Mouse (Mus musculus) embryonic facial prominence, embryonic 14.5 days (tissue): ENCODE data around the gene Ttl. TPM values are rescaled to one million over a fixed set of nuclear protein-coding genes. Genes with fewer than 3 reads are reported as not detected.
A peak's percentile ranks its signal among the peaks of the same experiment; 100 is the strongest.

Source experiments
- ATAC-seq: fragments of 200-750 bp; cut with Nextera tagmentation; 2 replicates; pipeline ENCODE4 v1.8.0; 2017; ENCODE audit warnings: low read depth, moderate number of reproducible peaks, moderate TSS enrichment
- DNase-seq: peaks from one replicate; pipeline ENCODE4 v3.0.0-alpha.2; 2015; ENCODE audit warnings: low spot score
- H3K27ac ChIP-seq: fragments of 300-500 bp; sonication (generic); replicated peaks from 2 replicates; pipeline ENCODE4 v1.5.1; 2014; ENCODE audit warnings: low read depth, mild to moderate bottlenecking, low read length, moderate library complexity
- H3K27me3 ChIP-seq: fragments of 300-500 bp; sonication (generic); replicated peaks from 2 replicates; pipeline ENCODE4 v1.6.1; 2014; ENCODE audit warnings: low read length; ENCODE audit not compliant: control insufficient read depth, insufficient read depth
- H3K36me3 ChIP-seq: fragments of 300-500 bp; sonication (generic); 2 replicates; pipeline ENCODE4 v1.6.1; 2014; ENCODE audit warnings: low read length, mixed read lengths; ENCODE audit not compliant: control insufficient read depth, insufficient read depth
- H3K4me1 ChIP-seq: fragments of 300-500 bp; sonication (generic); 2 replicates; pipeline ENCODE4 v1.6.1; 2014; ENCODE audit warnings: antibody characterized with exemption, low read length; ENCODE audit not compliant: control insufficient read depth, insufficient read depth
- H3K4me2 ChIP-seq: fragments of 300-500 bp; sonication (generic); 2 replicates; pipeline ENCODE4 v1.6.1; 2014; ENCODE audit warnings: low read depth, mild to moderate bottlenecking, low read length, moderate library complexity, mixed read lengths
- H3K4me3 ChIP-seq: fragments of 300-500 bp; sonication (generic); 2 replicates; pipeline ENCODE4 v1.5.1; 2014; ENCODE audit warnings: low read depth, mild to moderate bottlenecking, low read length
- H3K9ac ChIP-seq: fragments of 300-500 bp; sonication (generic); 2 replicates; pipeline ENCODE4 v1.6.1; 2014; ENCODE audit warnings: low read depth, mild to moderate bottlenecking, low read length, moderate library complexity, mixed read lengths
- H3K9me3 ChIP-seq: fragments of 300-500 bp; sonication (generic); 2 replicates; pipeline ENCODE4 v1.6.1; 2016; ENCODE audit warnings: low read length; ENCODE audit not compliant: control insufficient read depth
- WGBS: fragments of 180-500 bp; shearing (Covaris S2); extraction: QIAGEN DNeasy Blood & Tissue Kit; methylation state at CpG from one replicate; pipeline ENCODE4 v1.1.7; 2014; 5-methylcytosine and 5-hydroxymethylcytosine counted together
- polyA plus RNA-seq: library from polyadenylated mRNA; unstranded; fragments of >200 nt; fragmentation: Nextera tagmentation; extraction: Ambion mirVana; gene quantifications from 2 replicates; pipeline ENCODE4 v1.2.1, GENCODE M21; 2014

Gene Ttl
- polyA plus RNA-seq, 1 experiment from 2014 or later: 18.4 TPM

DNA sequence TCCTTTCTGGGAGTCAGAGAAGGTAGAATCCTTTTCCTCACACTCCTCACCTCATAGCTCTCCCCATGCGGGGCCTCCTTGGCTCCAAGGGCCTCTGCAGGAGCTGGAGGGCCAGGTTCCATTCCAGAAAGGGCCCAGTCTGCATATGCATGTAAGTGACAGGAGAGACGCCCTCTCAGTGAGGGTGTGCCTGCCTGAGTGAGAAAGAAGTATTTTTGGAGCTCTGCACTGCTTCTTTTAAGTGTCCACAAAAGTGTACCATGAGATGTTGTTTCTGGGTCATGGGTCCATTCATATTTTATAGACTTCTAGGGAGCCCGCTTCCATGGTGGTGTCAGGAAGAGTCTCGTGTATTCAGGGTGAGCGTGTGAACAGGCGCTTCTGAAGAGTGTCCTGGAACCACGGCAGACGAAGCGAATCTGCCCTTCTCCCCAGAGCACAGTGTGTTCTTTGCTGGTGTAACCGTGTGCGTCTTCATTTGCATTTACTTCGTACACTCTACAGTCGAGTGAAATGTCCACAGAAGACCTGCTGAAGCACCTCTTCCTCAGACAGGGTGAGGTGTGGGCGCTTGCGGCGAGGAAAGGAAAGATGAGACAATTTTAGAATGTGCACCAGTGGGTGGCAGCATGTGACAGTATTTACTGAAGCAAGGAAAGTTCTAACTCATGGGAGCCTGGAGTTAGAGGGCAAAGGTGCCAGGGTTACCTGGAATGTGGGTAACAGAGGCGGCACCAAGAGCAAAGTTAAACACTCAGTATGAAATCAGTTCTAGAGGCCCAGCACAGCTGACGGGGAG, 28.4 kb downstream of the Ttl start:
- Histone ChIP-seq H3K4me2 (no peak overlapping the region), H3K9ac (no peak overlapping the region), H3K27me3 (no peaks in the 10 kb centered on the region), H3K4me3 (no peak overlapping the region), H3K36me3 (peaks cover 29% of the 10 kb centered on the region), H3K4me1 (no peaks in the 10 kb centered on the region), H3K27ac (no peak overlapping the region), H3K9me3 (no peaks in the 10 kb centered on the region)
- WGBS: 87% methylated on average over 18 of the region's 18 CpGs
- DNase-seq (no peak), ATAC-seq (no peak)

DNA sequence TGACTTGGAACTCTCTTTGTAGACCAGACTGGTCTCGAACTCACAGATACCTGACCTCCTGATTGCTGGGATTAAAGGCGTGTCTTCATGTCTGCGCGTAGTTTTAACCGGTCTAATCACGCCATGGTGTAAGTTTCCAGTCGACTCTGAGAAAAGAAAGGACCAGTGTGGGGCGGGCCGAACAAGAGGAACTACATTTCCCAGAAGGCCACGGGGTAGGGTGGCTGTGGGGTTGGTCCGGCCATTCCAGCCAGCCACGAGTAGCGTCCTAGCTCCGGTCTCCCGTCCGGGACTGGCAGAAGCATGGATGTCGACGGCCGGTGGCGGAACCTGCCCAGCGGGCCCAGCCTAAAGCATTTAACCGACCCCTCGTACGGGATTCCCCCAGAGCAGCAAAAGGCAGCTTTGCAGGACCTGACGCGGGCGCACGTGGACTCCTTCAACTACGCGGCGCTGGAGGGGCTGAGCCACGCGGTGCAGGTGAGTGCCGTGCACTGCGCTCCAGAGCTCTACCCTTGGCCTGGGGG, 35.1 kb downstream of the Ttl start, which contains the start of gene Polr1b:
Polr1b (plus strand) TSS at position 212 of the 527 bp plus-strand sequence.
- peak within 1 kb of the TSS; percentile 71 for H3K9ac ChIP-seq
- peak within 1 kb of the TSS; percentile 58 for H3K4me2 ChIP-seq
- H3K4me3 ChIP-seq: peak within 1 kb of the TSS; percentile 71
- under 1% methylated on average over 34 of the region's 35 CpGs for WGBS
- DNase-seq: peak; percentile 97
- no peaks in the 10 kb centered on the region; the same call in 1 of the 2 replicates for H3K4me1 ChIP-seq
- no peaks in the 10 kb centered on the region for H3K27me3 ChIP-seq
- H3K9me3 ChIP-seq: no peaks in the 10 kb centered on the region
- ATAC-seq: peak; percentile 100
- no peak within 1 kb of the TSS for H3K27ac ChIP-seq
- peaks cover 32% of the 10 kb centered on the region for H3K36me3 ChIP-seq

DNA sequence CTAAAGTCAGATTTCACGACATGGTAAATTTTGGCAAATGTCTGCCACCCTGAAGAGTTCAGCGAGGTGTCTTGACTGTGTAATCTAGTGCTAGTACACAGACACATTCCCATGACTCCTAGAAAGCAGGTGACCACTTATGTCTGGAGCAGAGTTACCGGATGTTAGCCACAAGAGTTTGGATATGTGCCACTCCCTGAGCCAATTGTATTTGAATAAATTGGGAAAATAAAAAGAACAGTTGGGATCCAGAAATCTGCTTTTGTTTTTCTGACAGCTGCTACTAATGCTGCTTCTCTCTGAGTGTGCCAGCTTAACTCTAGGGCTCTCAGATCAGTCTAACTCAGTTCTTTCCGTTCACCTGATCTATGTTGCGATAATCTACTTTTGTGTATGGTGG, 47.2 kb downstream of the Ttl start:
- no peaks in the 10 kb centered on the region for H3K27me3 ChIP-seq
- DNase-seq (no peak), ATAC-seq (no peak)
- no peak overlapping the region for H3K27ac ChIP-seq
- no peaks in the 10 kb centered on the region for H3K4me1 ChIP-seq
- H3K4me3 ChIP-seq: no peak overlapping the region
- H3K9me3 ChIP-seq: no peaks in the 10 kb centered on the region
- WGBS: 85% methylated on average over 5 of the region's 5 CpGs
- peaks cover 82% of the 10 kb centered on the region for H3K36me3 ChIP-seq
- no peak overlapping the region for H3K4me2 ChIP-seq
- no peak overlapping the region for H3K9ac ChIP-seq

DNA sequence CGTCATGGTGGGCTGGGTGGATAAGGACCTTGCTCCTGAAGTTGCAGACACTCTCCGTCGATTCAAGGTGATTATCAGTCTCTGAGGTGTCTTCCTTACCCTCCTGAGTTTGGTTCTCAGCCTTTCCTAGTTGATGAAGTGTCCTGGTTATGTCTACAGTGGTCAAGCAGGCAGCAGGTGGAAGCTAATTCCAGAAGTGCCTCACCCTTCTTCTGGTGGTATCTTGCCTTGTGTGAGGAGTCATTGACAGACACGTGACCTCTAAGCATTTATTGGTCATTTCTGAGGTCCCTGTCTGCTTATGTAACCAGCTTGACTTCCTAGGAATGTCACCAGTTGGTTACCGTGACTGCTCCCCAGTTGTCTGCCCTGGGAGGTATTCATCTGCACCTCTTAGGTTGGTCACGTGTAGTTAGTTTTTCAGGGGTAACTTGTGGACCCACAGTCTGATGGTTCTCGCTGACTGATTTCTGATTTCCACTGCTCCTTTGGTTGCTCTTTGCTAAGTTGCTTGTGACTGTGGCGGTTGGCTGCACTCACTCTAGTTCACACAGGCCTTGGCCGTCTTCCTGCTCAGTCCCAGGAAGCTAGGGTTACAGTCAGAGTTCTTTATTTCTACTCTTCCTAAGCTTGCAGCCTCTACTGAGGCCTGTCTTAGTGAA, 50.1 kb downstream of the Ttl start:
- 92% methylated on average over 9 of the region's 9 CpGs for WGBS
- Histone ChIP-seq H3K36me3 (peaks cover 90% of the 10 kb centered on the region), H3K9ac (no peak overlapping the region), H3K27ac (no peak overlapping the region), H3K27me3 (no peaks in the 10 kb centered on the region), H3K4me2 (no peak overlapping the region), H3K4me3 (no peak overlapping the region), H3K9me3 (no peaks in the 10 kb centered on the region), H3K4me1 (no peaks in the 10 kb centered on the region)
- no peak for ATAC-seq
- no peak for DNase-seq

DNA sequence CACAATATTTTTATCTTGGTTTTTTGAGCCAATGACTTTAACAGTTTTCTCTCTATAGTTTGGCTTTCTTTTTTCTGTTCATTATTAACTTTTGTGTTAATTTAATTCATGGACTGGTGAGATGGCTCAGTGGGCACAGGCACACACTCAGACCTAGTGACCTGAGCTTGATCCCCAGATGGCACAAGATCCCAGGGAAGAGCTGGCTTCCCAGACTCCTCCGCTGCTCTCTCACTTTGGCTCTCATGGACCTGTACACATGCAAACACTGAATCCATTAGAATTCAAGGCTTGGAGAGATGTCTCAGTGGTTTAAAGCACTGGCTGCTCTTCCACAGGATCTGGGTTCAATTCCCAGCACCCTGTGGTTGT, 50.6 kb downstream of the Ttl start:
- Histone ChIP-seq H3K4me1 (no peaks in the 10 kb centered on the region), H3K4me2 (no peak overlapping the region), H3K27me3 (no peaks in the 10 kb centered on the region), H3K4me3 (no peak overlapping the region), H3K36me3 (peaks cover 94% of the 10 kb centered on the region), H3K27ac (no peak overlapping the region), H3K9ac (no peak overlapping the region), H3K9me3 (no peaks in the 10 kb centered on the region)
- ATAC-seq (no peak), DNase-seq (no peak)
- 97% methylated on average over 1 of the region's 1 CpGs for WGBS

DNA sequence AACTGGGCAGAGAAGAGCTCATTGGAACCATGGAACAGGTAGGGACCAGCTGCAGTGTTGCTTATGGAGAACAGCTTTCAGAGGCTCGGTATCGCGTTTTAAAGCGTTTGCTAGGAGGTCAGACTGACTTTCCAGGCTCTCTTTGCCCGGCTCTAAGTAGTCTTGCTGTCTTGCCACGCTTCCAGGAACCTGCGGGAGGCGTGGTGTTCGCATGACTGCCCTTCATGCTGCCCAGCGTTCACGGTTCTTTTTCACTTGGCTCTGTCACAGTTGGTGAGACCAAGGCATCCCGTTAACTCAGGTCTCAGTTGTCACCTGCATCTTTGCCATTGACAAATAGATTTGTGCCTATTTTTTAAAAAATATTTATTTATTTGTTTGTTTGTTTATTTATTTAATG, 52.3 kb downstream of the Ttl start:
- no peaks in the 10 kb centered on the region for H3K9me3 ChIP-seq
- whole genome bisulfite sequencing: 94% methylated on average over 12 of the region's 12 CpGs
- H3K36me3 ChIP-seq: peaks cover 96% of the 10 kb centered on the region
- H3K4me2 ChIP-seq: no peak overlapping the region
- H3K9ac ChIP-seq: no peak overlapping the region
- H3K27ac ChIP-seq: no peak overlapping the region
- no peaks in the 10 kb centered on the region for H3K27me3 ChIP-seq
- DNase-seq: no peak
- no peak for ATAC-seq
- H3K4me3 ChIP-seq: no peak overlapping the region
- no peaks in the 10 kb centered on the region for H3K4me1 ChIP-seq

DNA sequence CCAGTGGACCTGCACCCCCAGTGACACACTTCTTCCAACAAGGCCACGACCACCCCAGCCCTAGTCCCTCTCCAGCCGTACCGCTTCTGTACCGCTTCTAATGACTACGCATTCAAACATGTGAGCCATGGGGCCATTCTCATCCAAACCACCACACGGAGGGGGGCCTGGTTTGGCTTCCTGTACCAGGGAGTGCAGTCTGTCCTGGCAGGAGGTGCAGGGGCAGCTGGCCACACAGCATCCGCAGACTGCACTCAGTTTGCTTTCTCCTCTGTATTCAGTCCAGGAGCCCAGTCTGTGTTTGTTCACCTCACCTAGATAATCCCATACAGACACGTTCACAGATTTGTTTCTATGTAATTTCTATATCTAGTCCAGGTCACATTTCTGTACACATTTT, 56.2 kb downstream of the Ttl start:
- no peaks in the 10 kb centered on the region for H3K27me3 ChIP-seq
- 95% methylated on average over 8 of the region's 8 CpGs for WGBS
- peaks cover 92% of the 10 kb centered on the region for H3K36me3 ChIP-seq
- H3K9me3 ChIP-seq: no peaks in the 10 kb centered on the region
- no peak overlapping the region for H3K9ac ChIP-seq
- no peak overlapping the region for H3K27ac ChIP-seq
- H3K4me1 ChIP-seq: no peaks in the 10 kb centered on the region
- no peak overlapping the region for H3K4me2 ChIP-seq
- no peak overlapping the region for H3K4me3 ChIP-seq
- ATAC-seq: no peak
- no peak for DNase-seq

DNA sequence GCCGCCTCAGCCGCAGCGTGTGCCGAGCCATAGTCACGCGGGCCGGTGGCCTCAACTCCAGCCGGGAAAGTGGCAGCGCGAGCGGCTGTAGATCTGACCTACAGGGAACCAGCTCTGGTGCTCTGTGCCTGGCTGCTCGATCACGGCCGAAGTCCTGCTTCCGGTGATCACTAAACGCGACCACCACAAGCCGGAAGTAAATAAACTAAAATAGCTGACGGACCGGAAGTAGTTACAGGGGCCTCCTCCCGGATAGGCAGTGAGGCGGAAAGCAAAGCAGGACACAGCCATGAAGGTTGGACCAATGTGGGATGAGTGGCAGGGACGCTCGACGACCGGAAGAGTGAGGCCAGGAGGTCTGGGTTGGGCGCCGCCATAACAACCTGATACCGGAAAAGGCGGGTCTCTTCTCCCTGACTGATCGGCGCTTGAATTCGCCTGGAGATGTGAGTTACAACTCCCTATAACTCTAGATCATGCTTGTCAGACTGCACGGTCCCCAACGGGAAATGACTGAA, 63.7 kb downstream of the Ttl start, which contains the start of gene Chchd5:
Chchd5 (plus strand) TSS at position 289 of the 518 bp plus-strand sequence.
- Histone ChIP-seq H3K27me3 (no peaks in the 10 kb centered on the region), H3K27ac (peak within 1 kb of the TSS; percentile 94), H3K9me3 (0 out of 2 replicates have a peak, but pooled peaks cover 6% of the 10 kb centered on the region), H3K4me1 (peaks cover 8% of the 10 kb centered on the region; the same call in 1 of the 2 replicates), H3K9ac (peak within 1 kb of the TSS; percentile 81), H3K4me2 (peak within 1 kb of the TSS; percentile 87), H3K4me3 (peak within 1 kb of the TSS; percentile 75), H3K36me3 (peaks cover 59% of the 10 kb centered on the region)
- peak; percentile 100 for ATAC-seq
- peak; percentile 99 for DNase-seq
- WGBS: under 1% methylated on average over 34 of the region's 35 CpGs
